32 mouse cellular contexts compared by ENCODE assay signal in genomic region chr4:101705325-101705724, GRCm38 (mm10). TPM values are rescaled to one million over a fixed set of nuclear protein-coding genes. Genes with fewer than 3 reads are reported as not detected.
"Had no signal": no experiment of that assay in that cellular context is flagged by ENCODE, and none has a peak within 500 bp of the region (broad histone marks: within the 10 kb centered on the region; RNA-seq: fewer than 3 reads in every experiment).

No protein-coding gene starts in this region.

- H3K9me3 ChIP-seq: limb, embryonic 10.5 days; limb, embryonic 12.5 days; limb, embryonic 13.5 days; limb, embryonic 15.5 days; liver, embryonic 12.5 days; liver, embryonic 13.5 days; liver, embryonic 15.5 days; lung, embryonic 15.5 days; megakaryocyte, embryonic 14.5 days; midbrain, embryonic 10.5 days; midbrain, embryonic 12.5 days; midbrain, embryonic 13.5 days; midbrain, embryonic 15.5 days; neural tube, embryonic 12.5 days had no signal

- H3K36me3 ChIP-seq: limb, embryonic 10.5 days; limb, embryonic 12.5 days; limb, embryonic 13.5 days; limb, embryonic 15.5 days; liver, embryonic 12.5 days; liver, embryonic 13.5 days; liver, embryonic 15.5 days; lung, embryonic 15.5 days; midbrain, embryonic 10.5 days; midbrain, embryonic 12.5 days; midbrain, embryonic 13.5 days; midbrain, embryonic 15.5 days; neural tube, embryonic 12.5 days had no signal

- H3K9ac ChIP-seq: limb, embryonic 12.5 days; limb, embryonic 13.5 days; limb, embryonic 15.5 days; liver, embryonic 12.5 days; liver, embryonic 13.5 days; liver, embryonic 14.5 days; liver, embryonic 15.5 days; lung, embryonic 14.5 days; lung, embryonic 15.5 days; midbrain, embryonic 12.5 days; midbrain, embryonic 13.5 days; midbrain, embryonic 15.5 days; neural tube, embryonic 12.5 days had no signal

- H3K4me3 ChIP-seq: left cerebral cortex, adult 2 months; limb, embryonic 10.5 days; limb, embryonic 12.5 days; limb, embryonic 13.5 days; limb, embryonic 15.5 days; liver, embryonic 12.5 days; liver, embryonic 13.5 days; liver, embryonic 15.5 days; lung, embryonic 15.5 days; megakaryocyte, embryonic 14.5 days; midbrain, embryonic 10.5 days; midbrain, embryonic 12.5 days; midbrain, embryonic 13.5 days; midbrain, embryonic 15.5 days; myocyte; neural tube, embryonic 12.5 days had no signal

- DNase-seq: left cerebral cortex, postnatal 4 days; liver, embryonic 13.5 days; lung, adult 18-20 months; lung, adult 2 months; lung, embryonic 14.5 days; lung, postnatal 10 days; lung, postnatal 14 days; lung, postnatal 36 days; lung, postnatal 4 days; midbrain, embryonic 14.5 days had no signal

- H3K27ac ChIP-seq: left cerebral cortex, adult 2 months; limb, embryonic 12.5 days; limb, embryonic 13.5 days; limb, embryonic 15.5 days; liver, embryonic 12.5 days; liver, embryonic 13.5 days; liver, embryonic 14.5 days; liver, embryonic 15.5 days; lung, embryonic 15.5 days; macrophage; midbrain, embryonic 10.5 days; midbrain, embryonic 12.5 days; midbrain, embryonic 13.5 days; midbrain, embryonic 15.5 days; neural tube, embryonic 12.5 days had no signal

- H3K27me3 ChIP-seq: limb, embryonic 12.5 days; limb, embryonic 13.5 days; limb, embryonic 15.5 days; liver, embryonic 12.5 days; liver, embryonic 13.5 days; liver, embryonic 15.5 days; lung, embryonic 15.5 days; megakaryocyte, embryonic 14.5 days; midbrain, embryonic 12.5 days; midbrain, embryonic 13.5 days; midbrain, embryonic 15.5 days; neural tube, embryonic 12.5 days had no signal

- H3K4me1 ChIP-seq: limb, embryonic 15.5 days; liver, embryonic 12.5 days; liver, embryonic 13.5 days; liver, embryonic 15.5 days; megakaryocyte, embryonic 14.5 days; midbrain, embryonic 10.5 days; midbrain, embryonic 12.5 days; midbrain, embryonic 13.5 days; midbrain, embryonic 15.5 days; neural tube, embryonic 12.5 days had no signal

- ATAC-seq: liver, embryonic 12.5 days; lung, postnatal 0 days; midbrain, embryonic 13.5 days; midbrain, embryonic 15.5 days; midbrain, embryonic 16.5 days had no signal

- H3K4me2 ChIP-seq: limb, embryonic 12.5 days; limb, embryonic 13.5 days; limb, embryonic 15.5 days; liver, embryonic 12.5 days; liver, embryonic 13.5 days; liver, embryonic 15.5 days; lung, embryonic 14.5 days; lung, embryonic 15.5 days; midbrain, embryonic 11.5 days; midbrain, embryonic 12.5 days; midbrain, embryonic 13.5 days; midbrain, embryonic 15.5 days; neural tube, embryonic 12.5 days had no signal

RNA-seq across cellular contexts. Expression of gene Lepr, which starts 11.9 kb away (rescaled TPM):
- total RNA-seq: megakaryocyte-erythroid progenitor cell, adult 5-6 weeks; monocyte, adult 5-6 weeks had no signal
- polyA plus RNA-seq: macrophage had no signal
